Mouse (Mus musculus) embryonic fibroblast, embryonic 13.5 days (primary cell): ENCODE data around the gene Tcirg1. TPM values are rescaled to one million over a fixed set of nuclear protein-coding genes. Genes with fewer than 3 reads are reported as not detected.

Experiments used
- H3K27ac ChIP-seq: 2 replicates; pipeline ENCODE4 v1.5.1; 2012; ENCODE audit warnings: low read length, control low read depth, inconsistent platforms; ENCODE audit not compliant: insufficient read depth
- H3K4me1 ChIP-seq: 2 replicates; pipeline ENCODE4 v1.6.1; 2011; ENCODE audit warnings: low read length; ENCODE audit not compliant: control insufficient read depth, insufficient read depth
- H3K4me3 ChIP-seq: 2 replicates; pipeline ENCODE4 v1.5.1; 2011; ENCODE audit warnings: mild to moderate bottlenecking, control low read depth, low read length; ENCODE audit not compliant: insufficient read depth
- CTCF ChIP-seq: IDR thresholded peaks from 2 replicates; pipeline ENCODE4 v1.5.1; 2011; ENCODE audit warnings: mild to moderate bottlenecking, control low read depth, low read length, moderate library complexity, borderline replicate concordance; ENCODE audit not compliant: insufficient read depth
- POLR2A ChIP-seq: IDR thresholded peaks from 2 replicates; pipeline ENCODE4 v1.6.1; 2011; ENCODE audit warnings: low read depth, mild to moderate bottlenecking, control low read depth, low read length, moderate library complexity
- polyA plus RNA-seq: library from polyadenylated mRNA; stranded (reverse); fragments of >200 nt; gene quantifications from 2 replicates; pipeline ENCODE4 v1.2.4, GENCODE M21; 2011; ENCODE audit warnings: low read depth; ENCODE audit not compliant: missing spikeins, insufficient read length

The Tcirg1 gene
- polyA plus RNA-seq, 1 experiment = 56.8 TPM

DNA sequence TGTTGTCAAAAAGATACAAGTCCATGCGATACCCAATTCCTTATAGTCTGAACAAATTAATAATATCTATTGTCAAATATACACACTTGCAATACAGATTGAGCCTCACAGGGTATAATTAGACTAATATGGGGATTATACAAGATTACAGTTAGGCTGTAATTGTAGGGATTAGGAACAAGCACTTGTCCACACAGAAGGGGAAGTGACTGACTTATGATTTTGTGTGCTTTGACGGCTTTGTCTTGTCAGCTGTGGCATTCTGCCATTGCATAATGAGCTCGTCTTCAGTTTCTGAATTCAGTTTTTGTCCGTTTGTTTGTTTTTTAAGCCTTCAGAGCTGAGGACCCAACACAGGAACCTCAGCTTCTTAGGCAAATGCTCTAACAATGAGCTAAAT is 24.7 kb downstream of the Tcirg1 start:
- TF ChIP-seq POLR2A (no peak), CTCF (no peak)
- Histone ChIP-seq H3K27ac (no peak overlapping the region), H3K4me3 (no peak overlapping the region), H3K4me1 (no peaks in the 10 kb centered on the region)

DNA sequence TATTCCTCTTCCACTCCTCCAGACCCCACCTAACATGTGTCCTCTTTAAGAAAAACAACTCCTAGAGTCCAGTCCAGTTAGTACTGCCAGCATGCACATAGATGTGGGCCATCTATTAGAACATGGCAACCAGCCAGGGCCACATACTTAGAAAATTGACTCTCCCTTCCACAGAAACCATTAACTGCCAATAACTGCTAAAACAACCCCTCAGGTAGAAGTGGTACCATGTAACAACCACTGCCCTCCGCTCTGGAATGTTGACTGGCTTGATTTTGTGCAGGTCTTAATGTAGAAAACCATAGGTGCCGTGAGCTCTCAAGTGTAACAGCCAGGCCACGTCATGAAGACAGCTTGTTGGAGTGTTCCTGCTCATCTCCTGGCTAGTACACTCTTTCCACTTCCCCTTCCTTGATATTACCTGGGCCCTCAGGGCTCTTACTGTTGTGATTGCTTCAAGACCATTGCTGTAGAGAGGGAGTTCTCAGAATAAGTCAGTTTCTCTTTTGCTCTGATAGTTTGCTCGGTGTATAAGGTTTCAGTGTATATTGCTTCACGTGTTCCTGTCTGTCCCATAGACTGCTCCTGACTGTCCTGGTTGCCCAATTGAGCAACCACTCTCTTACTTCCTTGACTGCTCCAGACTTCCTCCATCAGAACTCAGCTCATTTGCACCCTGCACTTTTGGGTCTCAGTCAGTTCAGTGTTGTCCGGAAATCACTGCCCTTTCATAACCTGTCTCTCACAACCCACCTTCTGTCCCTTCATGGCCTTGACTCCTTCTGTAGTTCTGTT is 26.7 kb downstream of the Tcirg1 start:
- no peak for TF ChIP-seq POLR2A
- no peak for TF ChIP-seq CTCF
- H3K4me3 ChIP-seq = no peak overlapping the region
- no peak overlapping the region for H3K27ac ChIP-seq
- H3K4me1 ChIP-seq = no peaks in the 10 kb centered on the region

GRCm38 (mm10) chr19:3875045-3875444 is 31.9 kb downstream of the Tcirg1 start:
- Histone ChIP-seq H3K4me1 (peaks cover 3% of the 10 kb centered on the region; the same call in 1 of the 2 replicates), H3K4me3 (no peak overlapping the region), H3K27ac (no peak overlapping the region)
- TF ChIP-seq CTCF = no peak
- TF ChIP-seq POLR2A = no peak

DNA sequence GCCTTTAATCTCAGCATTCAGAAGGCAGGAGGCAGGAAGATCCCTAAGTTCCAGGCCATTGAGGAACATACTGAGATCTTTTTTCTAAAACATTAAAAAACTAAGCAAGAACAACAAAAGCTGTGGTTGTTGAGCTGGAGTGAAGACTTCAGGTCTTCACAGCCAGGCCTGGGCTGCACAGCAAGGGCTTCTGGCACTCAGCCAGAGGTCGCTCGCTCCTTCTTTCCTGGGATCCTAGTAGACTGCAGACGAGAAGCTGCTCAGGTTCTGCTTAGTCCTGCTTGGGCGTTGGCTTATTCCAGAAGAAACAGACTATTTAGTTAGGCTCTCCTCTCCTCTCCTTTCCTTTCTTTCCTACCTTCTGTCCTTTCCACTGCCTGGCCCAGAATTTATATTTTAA is 34.6 kb downstream of the Tcirg1 start:
- TF ChIP-seq CTCF (no peak), POLR2A (no peak)
- H3K4me1 ChIP-seq = peaks cover 3% of the 10 kb centered on the region; the same call in 1 of the 2 replicates
- no peak overlapping the region for H3K27ac ChIP-seq
- no peak overlapping the region for H3K4me3 ChIP-seq

DNA sequence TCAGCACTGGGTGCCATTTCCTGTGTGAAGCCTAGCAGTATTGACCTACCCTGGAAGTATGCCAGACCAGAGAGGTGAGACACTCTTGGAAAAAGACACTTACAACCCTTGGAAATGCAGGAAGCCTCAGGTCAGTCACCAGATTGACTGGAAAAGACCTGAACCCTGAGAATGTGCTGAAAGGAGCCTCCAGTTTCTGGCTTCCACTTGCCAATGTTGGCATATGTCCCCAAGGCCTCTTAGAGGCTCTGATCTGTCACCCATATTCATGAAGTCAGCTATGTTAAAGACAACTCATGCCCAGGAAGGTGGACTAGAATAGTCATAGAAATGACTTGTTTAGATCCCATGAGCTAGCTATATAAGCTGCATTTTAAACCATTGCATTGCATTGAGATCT is 35.5 kb downstream of the Tcirg1 start:
- no peak overlapping the region for H3K27ac ChIP-seq
- TF ChIP-seq POLR2A = no peak
- no peak for TF ChIP-seq CTCF
- H3K4me1 ChIP-seq = peaks cover 3% of the 10 kb centered on the region; the same call in 1 of the 2 replicates
- H3K4me3 ChIP-seq = no peak overlapping the region

DNA sequence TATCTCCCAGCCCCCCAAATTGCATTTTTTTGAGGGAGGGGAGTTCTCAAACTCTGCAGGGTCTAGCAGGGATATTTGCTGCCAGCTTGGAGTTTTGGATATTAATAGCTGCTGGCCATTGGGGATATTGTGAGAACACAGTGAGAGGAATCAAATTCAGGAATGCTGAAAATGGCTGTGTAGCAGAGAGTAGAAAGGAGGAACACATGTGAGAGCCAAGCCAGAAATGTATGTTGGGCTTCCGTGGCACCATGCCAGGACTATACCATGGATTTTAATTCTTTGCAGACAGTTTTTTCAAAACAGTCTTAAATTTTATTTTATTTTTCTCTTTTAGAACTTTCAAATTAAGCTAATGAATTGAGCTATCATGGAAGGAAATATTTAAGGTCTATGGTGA is 38.6 kb downstream of the Tcirg1 start:
- Histone ChIP-seq H3K4me1 (no peaks in the 10 kb centered on the region; the same call in 1 of the 2 replicates), H3K27ac (no peak overlapping the region), H3K4me3 (no peak overlapping the region)
- TF ChIP-seq CTCF (no peak), POLR2A (no peak)

- TF ChIP-seq CTCF (no peak), POLR2A (no peak)
These were observed 42.0 kb downstream of the Tcirg1 start for GRCm38 (mm10) chr19:3864960-3865359.

GRCm38 (mm10) chr19:3862713-3863112 is 44.2 kb downstream of the Tcirg1 start:
- Histone ChIP-seq H3K4me1 (no peaks in the 10 kb centered on the region), H3K27ac (no peak overlapping the region), H3K4me3 (no peak overlapping the region)
- TF ChIP-seq POLR2A (no peak), CTCF (no peak)

More at GRCm38 (mm10) chr19:3864960-3865359, 42.0 kb downstream of the Tcirg1 start:
- H3K4me3 ChIP-seq = no peak overlapping the region
- no peaks in the 10 kb centered on the region for H3K4me1 ChIP-seq
- no peak overlapping the region for H3K27ac ChIP-seq

DNA sequence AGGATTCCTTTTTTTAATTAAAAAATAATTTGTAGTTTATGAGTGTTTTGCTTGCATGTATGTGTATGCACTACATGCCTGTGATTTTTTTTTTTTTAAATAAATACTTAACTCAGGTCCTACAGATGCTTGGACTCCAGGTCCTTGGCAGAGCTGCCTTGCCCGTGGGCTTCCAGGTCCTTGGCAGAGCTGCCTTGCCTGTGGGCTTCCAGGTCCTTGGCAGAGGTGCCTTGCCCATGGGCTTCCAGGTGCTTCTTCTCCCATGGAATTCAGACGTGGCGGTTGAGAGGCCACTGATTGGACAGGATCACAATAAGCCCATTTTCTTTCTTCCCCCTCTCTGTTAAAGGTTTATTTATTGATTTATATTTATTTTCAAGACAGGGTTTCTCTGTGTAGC is 49.7 kb downstream of the Tcirg1 start:
- no peak overlapping the region for H3K4me3 ChIP-seq
- no peak overlapping the region for H3K27ac ChIP-seq
- TF ChIP-seq CTCF = no peak
- no peak for TF ChIP-seq POLR2A
- peaks cover 7% of the 10 kb centered on the region; the same call in 1 of the 2 replicates for H3K4me1 ChIP-seq

- TF ChIP-seq POLR2A (no peak), CTCF (no peak)
- H3K27ac ChIP-seq = peak overlapping the region; percentile 49; the same call in 1 of the 2 replicates
- H3K4me3 ChIP-seq = no peak overlapping the region; the same call in 1 of the 2 replicates
- peaks cover 7% of the 10 kb centered on the region; the same call in 1 of the 2 replicates for H3K4me1 ChIP-seq
These were observed 51.3 kb downstream of the Tcirg1 start for GRCm38 (mm10) chr19:3855601-3856000.
